Mouse (Mus musculus): ENCODE measurements at regions not wholly inside any gene's neighbourhood (a gene's known extent, or its start where the extent isn't known, plus 50 kb on each side); places are given as distances from the start of the nearest gene placed in this dataset.

- H3K4me3 ChIP-seq (replicated peaks; ENCODE audit: low read length), result no peak overlapping the region
- 0 out of 2 replicates have a peak, but pooled peaks cover 3% of the 10 kb centered on the region for H3K9me3 ChIP-seq (ENCODE audit: control insufficient read depth, low read length)
- 0 out of 2 replicates have a peak, but pooled peaks have one; percentile 21 for ATAC-seq (ENCODE audit: low FRiP score)
- WGBS, result 59% methylated on average over 5 of the region's 5 CpGs
- no peaks in the 10 kb centered on the region; the same call in none of the 2 replicates for H3K4me1 ChIP-seq (replicated peaks; ENCODE audit: control insufficient read depth, insufficient read depth, low read length)
- no peak for DNase-seq (ENCODE audit: low spot score)
- H3K9ac ChIP-seq, result no peak overlapping the region
- H3K27ac ChIP-seq, result no peak overlapping the region
- H3K4me2 ChIP-seq (replicated peaks), result no peak overlapping the region
- H3K27me3 ChIP-seq (ENCODE audit: control insufficient read depth, insufficient read depth, low read length), result no peaks in the 10 kb centered on the region
- no peaks in the 10 kb centered on the region for H3K36me3 ChIP-seq (replicated peaks; ENCODE audit: control insufficient read depth, insufficient read depth)
Observed at GRCm38 (mm10) chr14:58985838-58986237, 156.9 kb downstream of the 1700129C05Rik start.

GRCm38 (mm10) chr14:58976791-58977190 lies 165.9 kb downstream of the 1700129C05Rik start:
- Histone ChIP-seq H3K4me2 (replicated peaks) (no peak overlapping the region), H3K9me3 (ENCODE audit: control insufficient read depth, low read length) (no peaks in the 10 kb centered on the region), H3K36me3 (replicated peaks; ENCODE audit: control insufficient read depth, insufficient read depth) (no peaks in the 10 kb centered on the region), H3K4me3 (replicated peaks; ENCODE audit: low read length) (no peak overlapping the region), H3K27ac (no peak overlapping the region), H3K9ac (no peak overlapping the region), H3K4me1 (replicated peaks; ENCODE audit: control insufficient read depth, insufficient read depth, low read length) (no peaks in the 10 kb centered on the region), H3K27me3 (ENCODE audit: control insufficient read depth, insufficient read depth, low read length) (no peaks in the 10 kb centered on the region)
- ATAC-seq (ENCODE audit: low FRiP score) (no peak), DNase-seq (ENCODE audit: low spot score) (no peak)
- WGBS, result 93% methylated on average over 4 of the region's 4 CpGs

DNA sequence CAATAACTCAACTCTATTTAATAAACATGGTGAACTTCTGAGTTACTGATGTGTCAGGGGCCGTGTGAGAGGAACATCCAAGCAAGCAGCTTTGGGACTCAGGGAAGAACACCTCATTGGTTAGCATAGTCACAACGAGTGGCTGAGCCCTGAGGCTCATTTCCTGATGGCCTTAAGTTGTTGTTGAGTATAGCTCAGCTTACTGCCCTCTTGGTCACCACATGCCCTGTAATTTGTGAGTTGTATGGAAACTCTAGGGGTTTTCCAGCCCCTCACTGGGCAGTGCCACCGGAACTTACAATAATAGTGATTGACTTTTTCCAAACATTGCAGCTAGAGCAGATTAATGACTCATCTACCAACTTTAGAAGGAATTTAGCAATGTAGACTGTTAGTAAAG lies 173.4 kb downstream of the 1700129C05Rik start:
- ATAC-seq (ENCODE audit: low FRiP score), result no peak
- WGBS, result 75% methylated on average over 3 of the region's 3 CpGs
- H3K4me3 ChIP-seq (replicated peaks; ENCODE audit: low read length), result no peak overlapping the region

GRCm38 (mm10) chr14:58967975-58968374 lies 174.7 kb downstream of the 1700129C05Rik start:
- WGBS, result 93% methylated on average over 5 of the region's 5 CpGs
- Histone ChIP-seq H3K9ac (no peak overlapping the region), H3K36me3 (replicated peaks; ENCODE audit: control insufficient read depth, insufficient read depth) (no peaks in the 10 kb centered on the region), H3K4me3 (replicated peaks; ENCODE audit: low read length) (no peak overlapping the region), H3K27ac (no peak overlapping the region), H3K27me3 (ENCODE audit: control insufficient read depth, insufficient read depth, low read length) (no peaks in the 10 kb centered on the region), H3K9me3 (ENCODE audit: control insufficient read depth, low read length) (no peaks in the 10 kb centered on the region), H3K4me2 (replicated peaks) (no peak overlapping the region), H3K4me1 (replicated peaks; ENCODE audit: control insufficient read depth, insufficient read depth, low read length) (no peaks in the 10 kb centered on the region)
- ATAC-seq (ENCODE audit: low FRiP score) (no peak), DNase-seq (ENCODE audit: low spot score) (no peak)

More for the DNA sequence above, 173.4 kb downstream of the 1700129C05Rik start:
- no peak for DNase-seq (ENCODE audit: low spot score)
- Histone ChIP-seq H3K36me3 (replicated peaks; ENCODE audit: control insufficient read depth, insufficient read depth) (no peaks in the 10 kb centered on the region), H3K9ac (no peak overlapping the region), H3K9me3 (ENCODE audit: control insufficient read depth, low read length) (no peaks in the 10 kb centered on the region), H3K27me3 (ENCODE audit: control insufficient read depth, insufficient read depth, low read length) (no peaks in the 10 kb centered on the region), H3K4me1 (replicated peaks; ENCODE audit: control insufficient read depth, insufficient read depth, low read length) (no peaks in the 10 kb centered on the region), H3K4me2 (replicated peaks) (no peak overlapping the region), H3K27ac (no peak overlapping the region)

- no peak overlapping the region for H3K4me2 ChIP-seq (replicated peaks)
- H3K4me3 ChIP-seq (replicated peaks; ENCODE audit: low read length), result no peak overlapping the region
- H3K9me3 ChIP-seq (ENCODE audit: control insufficient read depth, low read length), result no peaks in the 10 kb centered on the region
- DNase-seq (ENCODE audit: low spot score) (no peak), ATAC-seq (ENCODE audit: low FRiP score) (no peak)
- no peaks in the 10 kb centered on the region for H3K4me1 ChIP-seq (replicated peaks; ENCODE audit: control insufficient read depth, insufficient read depth, low read length)
- H3K27me3 ChIP-seq (ENCODE audit: control insufficient read depth, insufficient read depth, low read length), result no peaks in the 10 kb centered on the region
- WGBS, result 93% methylated on average over 1 of the region's 1 CpGs
- H3K9ac ChIP-seq, result no peak overlapping the region
- H3K27ac ChIP-seq, result no peak overlapping the region
- no peaks in the 10 kb centered on the region for H3K36me3 ChIP-seq (replicated peaks; ENCODE audit: control insufficient read depth, insufficient read depth)
Observed at GRCm38 (mm10) chr14:58967163-58967562, 175.5 kb downstream of the 1700129C05Rik start.

DNA sequence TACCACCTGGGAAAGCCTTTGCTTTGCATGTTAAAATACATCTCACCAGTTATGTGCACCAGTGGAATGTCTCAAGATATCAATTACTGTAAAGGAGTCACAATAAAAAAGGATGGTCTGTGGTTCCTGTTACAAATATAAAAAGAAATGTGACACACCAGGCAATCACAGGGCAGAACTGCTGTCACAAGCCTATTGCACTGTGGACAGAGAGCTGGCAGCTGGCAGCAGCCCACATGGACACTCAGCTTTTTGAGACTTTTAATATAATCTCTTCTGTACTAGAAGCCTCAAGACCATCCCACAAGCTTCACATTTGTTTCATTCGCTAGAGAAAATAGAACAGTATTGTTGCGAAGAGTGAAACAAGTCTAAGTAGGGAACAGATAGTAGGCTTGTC lies 197.7 kb downstream of the 1700129C05Rik start:
- Histone ChIP-seq H3K9ac (no peak overlapping the region), H3K4me1 (replicated peaks; ENCODE audit: control insufficient read depth, insufficient read depth, low read length) (no peaks in the 10 kb centered on the region)
- WGBS, result 94% methylated on average over 2 of the region's 2 CpGs

GRCm38 (mm10) chr14:58943267-58943765 lies 199.4 kb downstream of the 1700129C05Rik start:
- DNase-seq (ENCODE audit: low spot score) (no peak), ATAC-seq (ENCODE audit: low FRiP score) (no peak)
- Histone ChIP-seq H3K36me3 (replicated peaks; ENCODE audit: control insufficient read depth, insufficient read depth) (no peaks in the 10 kb centered on the region), H3K27ac (no peak overlapping the region), H3K9ac (no peak overlapping the region), H3K4me2 (replicated peaks) (no peak overlapping the region), H3K4me3 (replicated peaks; ENCODE audit: low read length) (no peak overlapping the region), H3K27me3 (ENCODE audit: control insufficient read depth, insufficient read depth, low read length) (no peaks in the 10 kb centered on the region), H3K9me3 (ENCODE audit: control insufficient read depth, low read length) (no peaks in the 10 kb centered on the region), H3K4me1 (replicated peaks; ENCODE audit: control insufficient read depth, insufficient read depth, low read length) (no peaks in the 10 kb centered on the region)
- 87% methylated on average over 1 of the region's 1 CpGs for WGBS

More for the DNA sequence above, 197.7 kb downstream of the 1700129C05Rik start:
- H3K9me3 ChIP-seq (ENCODE audit: control insufficient read depth, low read length), result no peaks in the 10 kb centered on the region
- no peak for ATAC-seq (ENCODE audit: low FRiP score)
- H3K4me3 ChIP-seq (replicated peaks; ENCODE audit: low read length), result no peak overlapping the region
- H3K36me3 ChIP-seq (replicated peaks; ENCODE audit: control insufficient read depth, insufficient read depth), result no peaks in the 10 kb centered on the region
- H3K27ac ChIP-seq, result no peak overlapping the region
- no peaks in the 10 kb centered on the region for H3K27me3 ChIP-seq (ENCODE audit: control insufficient read depth, insufficient read depth, low read length)
- H3K4me2 ChIP-seq (replicated peaks), result no peak overlapping the region
- no peak for DNase-seq (ENCODE audit: low spot score)

GRCm38 (mm10) chr14:58939086-58939485 lies 203.6 kb downstream of the 1700129C05Rik start:
- no peak for ATAC-seq (ENCODE audit: low FRiP score)
- Histone ChIP-seq H3K27ac (no peak overlapping the region), H3K36me3 (replicated peaks; ENCODE audit: control insufficient read depth, insufficient read depth) (no peaks in the 10 kb centered on the region), H3K4me2 (replicated peaks) (no peak overlapping the region), H3K9ac (no peak overlapping the region), H3K9me3 (ENCODE audit: control insufficient read depth, low read length) (no peaks in the 10 kb centered on the region), H3K4me3 (replicated peaks; ENCODE audit: low read length) (no peak overlapping the region), H3K4me1 (replicated peaks; ENCODE audit: control insufficient read depth, insufficient read depth, low read length) (0 out of 2 replicates have a peak, but pooled peaks cover 4% of the 10 kb centered on the region), H3K27me3 (ENCODE audit: control insufficient read depth, insufficient read depth, low read length) (no peaks in the 10 kb centered on the region)
- no peak for DNase-seq (ENCODE audit: low spot score)
- WGBS, result 75% methylated on average over 1 of the region's 1 CpGs

DNA sequence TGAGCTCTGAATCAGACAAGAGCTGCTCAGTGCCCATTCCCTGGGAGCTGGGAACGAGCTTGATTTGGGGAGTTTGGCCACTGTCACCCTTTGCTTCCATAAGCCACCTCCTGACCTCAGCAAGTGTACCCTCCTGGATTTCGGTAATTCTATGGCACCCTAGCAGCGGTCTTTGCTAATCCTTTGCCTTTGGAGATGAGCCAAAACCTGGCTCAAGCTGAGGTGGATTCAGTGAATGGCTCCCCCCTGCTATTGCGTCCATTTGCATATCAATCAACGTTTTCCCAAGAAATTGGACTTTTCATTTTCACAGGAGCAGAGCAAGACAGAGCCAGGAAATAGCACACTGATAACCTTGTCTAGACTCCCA lies 204.1 kb downstream of the 1700129C05Rik start:
- 31% methylated on average over 5 of the region's 5 CpGs for WGBS
- DNase-seq (ENCODE audit: low spot score) (no peak), ATAC-seq (ENCODE audit: low FRiP score) (no peak; the same call in 1 of the 2 replicates)
- H3K4me3 ChIP-seq (replicated peaks; ENCODE audit: low read length), result no peak overlapping the region
- H3K27ac ChIP-seq, result no peak overlapping the region
- no peak overlapping the region for H3K4me2 ChIP-seq (replicated peaks)
- H3K36me3 ChIP-seq (replicated peaks; ENCODE audit: control insufficient read depth, insufficient read depth), result no peaks in the 10 kb centered on the region
- no peaks in the 10 kb centered on the region for H3K27me3 ChIP-seq (ENCODE audit: control insufficient read depth, insufficient read depth, low read length)
- no peak overlapping the region for H3K9ac ChIP-seq
- no peaks in the 10 kb centered on the region for H3K9me3 ChIP-seq (ENCODE audit: control insufficient read depth, low read length)
- 0 out of 2 replicates have a peak, but pooled peaks cover 4% of the 10 kb centered on the region for H3K4me1 ChIP-seq (replicated peaks; ENCODE audit: control insufficient read depth, insufficient read depth, low read length)

Measured in hindbrain, embryonic 14.5 days (tissue).